Mouse (Mus musculus) testis, adult 2 months (tissue): ENCODE data around the gene Gamt.

Experiments used
- CTCF ChIP-seq: fragments of 200-500 bp; IDR thresholded peaks from 2 replicates; pipeline ENCODE4 v1.5.1; 2012; ENCODE audit warnings: low read depth, mild to moderate bottlenecking, inconsistent platforms, low read length, moderate library complexity; ENCODE audit not compliant: control insufficient read depth, insufficient read depth, insufficient replicate concordance
- POLR2A ChIP-seq: fragments of 200-500 bp; IDR thresholded peaks from 2 replicates; pipeline ENCODE4 v1.6.1; 2012; ENCODE audit warnings: low read depth, mild to moderate bottlenecking, inconsistent platforms, low read length, moderate library complexity; ENCODE audit not compliant: control insufficient read depth

DNA sequence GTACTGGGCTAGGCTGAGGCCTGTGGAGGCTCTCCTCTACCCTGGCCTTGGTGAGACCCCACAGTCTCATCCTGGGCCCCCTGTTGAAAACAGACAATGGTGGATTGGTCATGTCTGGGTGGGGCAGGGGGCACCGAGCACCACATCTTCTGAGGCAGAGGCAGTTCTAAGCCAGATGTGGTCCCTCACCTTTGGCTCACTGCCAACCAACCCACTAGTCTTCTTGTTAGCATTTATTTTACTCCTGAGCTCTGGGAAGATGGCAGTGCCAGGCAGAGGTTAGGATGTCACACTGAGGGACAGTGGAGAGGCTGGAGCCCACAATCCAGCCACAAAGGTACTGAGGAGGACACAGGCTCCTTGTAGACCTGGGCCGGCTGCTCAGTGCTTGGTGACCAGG lies 2.9 kb downstream of the Gamt start:
- no peak for TF ChIP-seq CTCF
- no peak for TF ChIP-seq POLR2A
